Mouse (Mus musculus): Measurements from ENCODE around the gene Nr3c2. TPM values are rescaled to one million over a fixed set of nuclear protein-coding genes. Genes with fewer than 3 reads are reported as not detected.

The Nr3c2 gene
- polyA plus RNA-seq, 1 experiment, result 7.6 TPM

DNA sequence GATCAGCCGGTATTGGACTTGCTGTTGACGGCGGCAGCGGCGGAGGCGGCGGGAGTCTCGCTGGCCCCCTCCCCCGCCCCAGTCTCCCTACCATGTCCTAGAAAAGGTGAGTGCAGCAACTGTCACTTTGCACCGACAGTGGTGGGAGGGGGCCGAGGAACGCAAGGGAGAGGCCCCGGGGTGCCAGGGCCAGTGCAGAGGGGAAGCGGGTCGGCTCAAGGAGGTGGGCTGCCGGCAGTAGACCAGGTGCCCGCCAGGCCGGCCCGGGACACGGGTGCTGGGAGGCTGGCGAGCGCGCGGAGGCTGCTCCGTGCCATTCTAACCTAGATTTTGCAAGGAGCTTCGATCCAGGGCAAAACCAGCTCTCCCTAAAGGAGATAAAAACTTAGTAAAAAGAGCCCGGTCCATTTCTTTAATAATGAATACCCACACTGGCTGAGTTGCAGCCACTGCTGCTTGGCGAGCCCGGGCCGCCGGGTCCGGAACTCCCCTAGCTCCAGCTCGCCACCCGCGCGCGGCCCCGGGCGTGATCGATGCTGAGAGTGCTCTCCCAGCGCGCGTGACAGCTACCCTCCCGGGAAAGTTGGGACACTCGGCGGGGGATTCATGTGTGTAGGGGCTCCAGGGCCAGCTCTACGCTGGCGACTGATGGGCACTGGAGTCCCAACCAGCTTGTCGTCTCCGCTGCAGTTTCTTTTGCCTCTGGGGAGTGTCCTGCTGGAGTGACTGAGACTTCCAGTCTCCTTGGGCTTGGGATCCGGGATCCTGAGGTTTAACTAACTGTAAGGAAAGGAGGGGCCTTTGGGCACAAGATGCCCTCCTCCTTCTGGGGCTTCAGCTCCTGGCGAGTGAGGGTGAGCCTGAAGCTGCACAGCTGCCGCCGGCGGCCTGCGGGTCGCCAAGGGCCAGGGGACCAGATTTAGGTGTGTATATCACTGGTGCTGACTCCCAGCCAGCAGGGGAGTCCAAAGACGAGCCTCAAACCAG is 1.2 kb downstream of the Nr3c2 start:
- TF ChIP-seq POLR2A (IDR thresholded peaks at IDR 0.05; ENCODE audit: low read depth, low read length) (no peak), CTCF (conservative IDR thresholded peaks at IDR 0.05; ENCODE audit: insufficient read depth, insufficient read length, low read depth, low read length) (no peak)
- peak overlapping the region; percentile 77 for H3K4me3 ChIP-seq (ENCODE audit: insufficient read depth, low read depth, low read length)
- H3K36me3 ChIP-seq (ENCODE audit: control insufficient read depth, insufficient read depth, low read length), result no peaks in the 10 kb centered on the region
- H3K27me3 ChIP-seq (replicated peaks; ENCODE audit: control insufficient read depth, insufficient read depth, low read length), result no peaks in the 10 kb centered on the region
- peak; percentile 62 for DNase-seq
- 0 out of 2 replicates have a peak overlapping the region, but pooled peaks have one; percentile 21 for H3K27ac ChIP-seq (ENCODE audit: insufficient read depth, low read depth, low read length)
- no peaks in the 10 kb centered on the region for H3K4me1 ChIP-seq (ENCODE audit: control insufficient read depth, insufficient read depth, low read length)
- WGBS, result under 1% methylated on average over 58 of the region's 58 CpGs

DNA sequence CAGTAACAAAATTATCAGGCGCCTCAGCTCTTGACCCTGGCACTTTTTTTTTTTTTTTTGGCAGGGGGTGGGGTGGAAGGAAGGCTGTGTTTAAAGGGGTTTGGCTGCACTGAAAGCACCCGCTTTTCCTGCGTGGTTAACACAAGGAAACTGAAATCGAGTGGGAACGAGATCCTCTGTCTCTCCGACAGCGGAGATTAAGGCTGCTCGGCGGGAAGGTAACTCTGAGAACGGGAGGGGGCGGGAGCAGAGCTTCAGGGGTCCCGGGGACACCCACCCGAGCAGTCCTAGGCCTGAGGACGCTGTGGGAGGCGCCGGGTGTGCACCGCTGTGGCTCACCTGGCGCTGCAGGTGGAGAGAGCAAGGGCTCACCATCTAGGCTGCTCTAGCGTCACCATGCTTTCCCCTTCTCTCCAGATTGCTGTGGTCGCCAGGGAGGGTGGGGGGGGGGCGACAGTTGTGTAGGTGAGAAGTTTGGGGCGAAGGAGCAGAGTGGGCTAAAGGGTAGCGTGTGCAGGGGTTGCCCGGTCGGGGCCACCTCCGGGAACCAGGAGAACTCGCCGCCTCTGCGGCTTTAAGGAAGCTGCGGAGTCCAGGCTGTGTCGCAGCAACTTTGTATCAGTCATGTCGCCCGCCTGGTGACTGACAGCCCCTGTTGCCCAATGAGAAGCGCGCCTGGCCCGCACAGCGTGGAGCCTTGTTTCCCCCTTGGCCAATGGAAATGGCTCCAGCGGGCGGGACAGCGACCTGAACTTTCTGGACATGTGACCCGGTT is 2.4 kb downstream of the Nr3c2 start:
- TF ChIP-seq POLR2A (IDR thresholded peaks at IDR 0.05; ENCODE audit: low read depth, low read length), result peak; percentile 99
- TF ChIP-seq CTCF (conservative IDR thresholded peaks at IDR 0.05; ENCODE audit: insufficient read depth, insufficient read length, low read depth, low read length), result no peak
- peak; percentile 99 for DNase-seq
- no peaks in the 10 kb centered on the region for H3K36me3 ChIP-seq (ENCODE audit: control insufficient read depth, insufficient read depth, low read length)
- peak overlapping the region; percentile 77 for H3K4me3 ChIP-seq (ENCODE audit: insufficient read depth, low read depth, low read length)
- peak overlapping the region; percentile 57; the same call in 1 of the 2 replicates for H3K27ac ChIP-seq (ENCODE audit: insufficient read depth, low read depth, low read length)
- no peaks in the 10 kb centered on the region for H3K27me3 ChIP-seq (replicated peaks; ENCODE audit: control insufficient read depth, insufficient read depth, low read length)
- H3K4me1 ChIP-seq (ENCODE audit: control insufficient read depth, insufficient read depth, low read length), result no peaks in the 10 kb centered on the region
- under 1% methylated on average over 40 of the region's 41 CpGs for WGBS

- Histone ChIP-seq H3K36me3 (ENCODE audit: control insufficient read depth, insufficient read depth, low read length) (no peaks in the 10 kb centered on the region), H3K27me3 (replicated peaks; ENCODE audit: control insufficient read depth, insufficient read depth, low read length) (no peaks in the 10 kb centered on the region), H3K27ac (ENCODE audit: insufficient read depth, low read depth, low read length) (peak overlapping the region; percentile 56), H3K4me3 (ENCODE audit: insufficient read depth, low read depth, low read length) (peak overlapping the region; percentile 79), H3K4me1 (ENCODE audit: control insufficient read depth, insufficient read depth, low read length) (no peaks in the 10 kb centered on the region)
- DNase-seq, result peak; percentile 16
- 2% methylated on average over 33 of the region's 35 CpGs for WGBS
- TF ChIP-seq POLR2A (IDR thresholded peaks at IDR 0.05; ENCODE audit: low read depth, low read length) (no peak), CTCF (conservative IDR thresholded peaks at IDR 0.05; ENCODE audit: insufficient read depth, insufficient read length, low read depth, low read length) (no peak)
Observed at GRCm38 (mm10) chr8:76902205-76903078, 3.2 kb downstream of the Nr3c2 start.

GRCm38 (mm10) chr8:76911206-76911605 is 12.0 kb downstream of the Nr3c2 start:
- no peak for DNase-seq
- Histone ChIP-seq H3K27me3 (replicated peaks; ENCODE audit: control insufficient read depth, insufficient read depth, low read length) (no peaks in the 10 kb centered on the region), H3K36me3 (ENCODE audit: control insufficient read depth, insufficient read depth, low read length) (peaks cover 1% of the 10 kb centered on the region; the same call in 1 of the 2 replicates), H3K4me1 (ENCODE audit: control insufficient read depth, insufficient read depth, low read length) (peaks cover 6% of the 10 kb centered on the region; the same call in 1 of the 2 replicates), H3K4me3 (ENCODE audit: insufficient read depth, low read depth, low read length) (no peak overlapping the region), H3K27ac (ENCODE audit: insufficient read depth, low read depth, low read length) (no peak overlapping the region)
- no peak for TF ChIP-seq POLR2A (IDR thresholded peaks at IDR 0.05; ENCODE audit: low read depth, low read length)
- no peak for TF ChIP-seq CTCF (conservative IDR thresholded peaks at IDR 0.05; ENCODE audit: insufficient read depth, insufficient read length, low read depth, low read length)

DNA sequence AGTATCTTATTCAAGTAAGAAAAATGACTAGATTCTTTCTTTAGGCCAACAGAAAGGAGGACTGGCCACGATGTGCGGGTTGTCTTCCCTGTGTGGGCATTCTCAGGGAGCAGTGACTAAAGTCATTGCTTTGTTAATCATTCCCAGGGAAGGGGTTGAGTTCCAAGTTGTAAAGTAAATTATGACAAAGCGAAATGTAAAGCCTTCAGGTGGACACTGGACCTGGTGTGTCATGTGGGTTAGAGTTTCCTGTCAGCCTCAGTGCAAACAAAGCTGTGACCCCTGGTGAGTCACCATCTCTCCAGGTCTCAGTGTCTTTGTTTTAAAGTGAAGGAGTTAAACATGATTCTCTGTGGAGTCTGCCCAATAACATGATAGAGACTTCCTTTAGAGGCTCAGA is 13.4 kb downstream of the Nr3c2 start:
- Histone ChIP-seq H3K36me3 (ENCODE audit: control insufficient read depth, insufficient read depth, low read length) (peaks cover 1% of the 10 kb centered on the region; the same call in 1 of the 2 replicates), H3K4me3 (ENCODE audit: insufficient read depth, low read depth, low read length) (no peak overlapping the region), H3K27me3 (replicated peaks; ENCODE audit: control insufficient read depth, insufficient read depth, low read length) (no peaks in the 10 kb centered on the region), H3K4me1 (ENCODE audit: control insufficient read depth, insufficient read depth, low read length) (peaks cover 6% of the 10 kb centered on the region; the same call in 1 of the 2 replicates), H3K27ac (ENCODE audit: insufficient read depth, low read depth, low read length) (no peak overlapping the region)
- peak; percentile 14 for DNase-seq
- 32% methylated on average over 3 of the region's 3 CpGs for WGBS
- no peak for TF ChIP-seq CTCF (conservative IDR thresholded peaks at IDR 0.05; ENCODE audit: insufficient read depth, insufficient read length, low read depth, low read length)
- no peak for TF ChIP-seq POLR2A (IDR thresholded peaks at IDR 0.05; ENCODE audit: low read depth, low read length)

DNA sequence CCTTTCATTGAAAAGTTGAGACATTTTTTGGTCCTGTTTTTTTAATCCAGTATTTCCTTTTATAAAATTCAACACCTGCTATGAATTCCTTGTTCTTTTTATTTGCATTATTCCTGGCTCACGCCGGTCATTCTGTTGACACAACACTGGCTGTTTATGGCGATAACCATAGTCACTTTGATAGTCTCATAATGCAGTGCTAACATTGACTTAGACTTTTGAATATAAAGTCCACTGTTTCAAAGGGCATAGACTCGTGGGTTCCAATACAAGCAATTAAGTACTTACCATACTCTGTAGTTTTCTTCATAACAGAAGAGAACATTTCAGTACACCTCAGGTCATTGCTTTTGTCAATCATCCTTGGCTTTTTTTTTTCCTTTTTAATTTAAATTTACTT is 14.0 kb downstream of the Nr3c2 start:
- DNase-seq, result no peak
- Histone ChIP-seq H3K36me3 (ENCODE audit: control insufficient read depth, insufficient read depth, low read length) (peaks cover 1% of the 10 kb centered on the region; the same call in 1 of the 2 replicates), H3K4me3 (ENCODE audit: insufficient read depth, low read depth, low read length) (no peak overlapping the region), H3K27ac (ENCODE audit: insufficient read depth, low read depth, low read length) (no peak overlapping the region), H3K27me3 (replicated peaks; ENCODE audit: control insufficient read depth, insufficient read depth, low read length) (no peaks in the 10 kb centered on the region), H3K4me1 (ENCODE audit: control insufficient read depth, insufficient read depth, low read length) (peaks cover 6% of the 10 kb centered on the region; the same call in 1 of the 2 replicates)
- TF ChIP-seq POLR2A (IDR thresholded peaks at IDR 0.05; ENCODE audit: low read depth, low read length), result no peak
- TF ChIP-seq CTCF (conservative IDR thresholded peaks at IDR 0.05; ENCODE audit: insufficient read depth, insufficient read length, low read depth, low read length), result no peak
- 82% methylated on average over 4 of the region's 4 CpGs for WGBS

All from kidney, adult 2 months (tissue).